Mouse (Mus musculus) right cerebral cortex, postnatal 4 days (tissue): Measurements from ENCODE around the gene Abcd4.

Experiments
- DNase-seq: peaks from one replicate; pipeline ENCODE4 v3.0.0-alpha.2; 2022

The Abcd4 gene

GRCm38 (mm10) chr12:84571466-84572340, 45.5 kb downstream of the Abcd4 start:
- no peak for DNase-seq

GRCm38 (mm10) chr12:84570694-84571415, 46.4 kb downstream of the Abcd4 start:
- peak; percentile 17 for DNase-seq

- no peak for DNase-seq
These were observed 47.1 kb downstream of the Abcd4 start for GRCm38 (mm10) chr12:84569976-84570693.

GRCm38 (mm10) chr12:84569336-84569970, 47.8 kb downstream of the Abcd4 start, which contains the start of gene Vsx2:
Gene Vsx2, plus strand, starts transcription at chr12:84569762.
- no peak for DNase-seq

GRCm38 (mm10) chr12:84567576-84567975, 49.6 kb downstream of the Abcd4 start:
- DNase-seq = no peak

GRCm38 (mm10) chr12:84562558-84562957, 54.7 kb downstream of the Abcd4 start:
- DNase-seq = no peak

- no peak for DNase-seq
These were observed 62.0 kb downstream of the Abcd4 start for GRCm38 (mm10) chr12:84555218-84555617.
